Mouse (Mus musculus): ENCODE results near the gene Ralgps2. TPM values are rescaled to one million over a fixed set of nuclear protein-coding genes. Genes with fewer than 3 reads are reported as not detected.

The Ralgps2 gene
- polyA plus RNA-seq, 1 experiment: 60.3 TPM

GRCm38 (mm10) chr1:156955926-156956760 is 16.7 kb upstream of the Ralgps2 start:
- Histone ChIP-seq H3K36me3 (replicated peaks; ENCODE audit: low read length) (no peaks in the 10 kb centered on the region), H3K4me3 (replicated peaks) (no peak overlapping the region), H3K27me3 (replicated peaks) (no peaks in the 10 kb centered on the region), H3K9me3 (no peaks in the 10 kb centered on the region), H3K4me1 (peaks cover 69% of the 10 kb centered on the region)
- no peak for TF ChIP-seq FLI1 (IDR thresholded peaks at IDR 0.05; ENCODE audit: low read length)
- TF ChIP-seq GATA1 (IDR thresholded peaks at IDR 0.05; ENCODE audit: borderline replicate concordance, low read length): no peak

DNA sequence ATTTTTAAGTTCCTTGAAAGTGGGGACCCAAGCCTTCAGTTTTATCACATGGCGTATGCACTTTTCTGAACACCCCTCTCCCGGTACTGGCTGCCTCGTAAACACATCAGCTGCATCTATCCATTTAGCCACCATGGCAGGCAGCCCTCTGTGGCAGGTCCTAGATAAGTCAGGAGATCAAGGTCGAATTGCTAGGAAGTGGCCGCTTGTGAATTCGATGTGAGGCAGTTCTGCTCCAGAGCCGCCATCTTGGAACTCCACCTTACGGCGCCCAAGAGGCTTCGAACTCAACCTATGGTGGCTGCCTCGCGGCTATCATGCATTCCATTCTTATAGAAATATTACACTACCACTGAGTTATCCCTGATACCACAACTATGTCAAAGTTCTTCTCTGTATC is 14.8 kb upstream of the Ralgps2 start:
- Histone ChIP-seq H3K4me1 (peaks cover 77% of the 10 kb centered on the region), H3K36me3 (replicated peaks; ENCODE audit: low read length) (no peaks in the 10 kb centered on the region), H3K9me3 (no peaks in the 10 kb centered on the region), H3K27me3 (replicated peaks) (no peaks in the 10 kb centered on the region), H3K4me3 (replicated peaks) (no peak overlapping the region)
- TF ChIP-seq GATA1 (IDR thresholded peaks at IDR 0.05; ENCODE audit: borderline replicate concordance, low read length) (no peak), FLI1 (IDR thresholded peaks at IDR 0.05; ENCODE audit: low read length) (no peak)

DNA sequence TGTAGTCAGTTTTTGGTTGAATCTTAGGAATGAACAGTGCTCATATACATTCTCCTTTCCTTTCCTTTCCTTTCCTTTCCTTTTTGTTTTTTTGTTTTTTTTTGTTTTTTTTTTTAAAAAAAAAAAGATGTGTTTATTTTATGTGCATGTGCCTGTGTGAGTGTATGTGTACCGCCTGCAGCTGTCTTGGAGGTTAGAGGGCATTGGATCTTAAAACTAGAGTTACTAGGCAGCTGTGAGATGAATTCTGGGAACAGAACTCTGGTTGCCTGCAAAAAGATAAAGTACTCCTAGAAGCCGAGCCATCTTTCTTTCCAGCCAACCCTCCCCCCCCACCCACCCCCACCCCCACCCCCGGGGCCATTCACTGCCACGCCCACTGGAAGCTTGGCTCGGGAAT is 10.9 kb upstream of the Ralgps2 start:
- no peak for TF ChIP-seq FLI1 (IDR thresholded peaks at IDR 0.05; ENCODE audit: low read length)
- no peak for TF ChIP-seq GATA1 (IDR thresholded peaks at IDR 0.05; ENCODE audit: borderline replicate concordance, low read length)
- peaks cover 40% of the 10 kb centered on the region for H3K4me1 ChIP-seq
- no peak overlapping the region for H3K4me3 ChIP-seq (replicated peaks)
- no peaks in the 10 kb centered on the region for H3K9me3 ChIP-seq
- H3K36me3 ChIP-seq (replicated peaks; ENCODE audit: low read length): no peaks in the 10 kb centered on the region
- H3K27me3 ChIP-seq (replicated peaks): no peaks in the 10 kb centered on the region

GRCm38 (mm10) chr1:156940584-156940983 is 1.2 kb upstream of the Ralgps2 start:
- Histone ChIP-seq H3K4me1 (peaks cover 60% of the 10 kb centered on the region), H3K27me3 (replicated peaks) (no peaks in the 10 kb centered on the region), H3K9me3 (no peaks in the 10 kb centered on the region), H3K36me3 (replicated peaks; ENCODE audit: low read length) (peaks cover 6% of the 10 kb centered on the region), H3K4me3 (replicated peaks) (peak overlapping the region; percentile 96)
- TF ChIP-seq GATA1 (IDR thresholded peaks at IDR 0.05; ENCODE audit: borderline replicate concordance, low read length) (no peak), FLI1 (IDR thresholded peaks at IDR 0.05; ENCODE audit: low read length) (no peak)

GRCm38 (mm10) chr1:156940142-156940522 is 706 bp upstream of the Ralgps2 start:
- no peak for TF ChIP-seq FLI1 (IDR thresholded peaks at IDR 0.05; ENCODE audit: low read length)
- no peak for TF ChIP-seq GATA1 (IDR thresholded peaks at IDR 0.05; ENCODE audit: borderline replicate concordance, low read length)

GRCm38 (mm10) chr1:156938705-156939242 is 652 bp downstream of the Ralgps2 start:
- Histone ChIP-seq H3K27me3 (replicated peaks) (no peaks in the 10 kb centered on the region), H3K4me1 (peaks cover 67% of the 10 kb centered on the region), H3K4me3 (replicated peaks) (peak overlapping the region; percentile 96), H3K36me3 (replicated peaks; ENCODE audit: low read length) (peaks cover 11% of the 10 kb centered on the region), H3K9me3 (no peaks in the 10 kb centered on the region)
- no peak for TF ChIP-seq FLI1 (IDR thresholded peaks at IDR 0.05; ENCODE audit: low read length)

More at GRCm38 (mm10) chr1:156940142-156940522, 706 bp upstream of the Ralgps2 start:
- Histone ChIP-seq H3K4me3 (replicated peaks) (peak overlapping the region; percentile 96), H3K9me3 (no peaks in the 10 kb centered on the region), H3K27me3 (replicated peaks) (no peaks in the 10 kb centered on the region), H3K36me3 (replicated peaks; ENCODE audit: low read length) (peaks cover 10% of the 10 kb centered on the region), H3K4me1 (peaks cover 65% of the 10 kb centered on the region)

GRCm38 (mm10) chr1:156937436-156937835 is 2.0 kb downstream of the Ralgps2 start:
- Histone ChIP-seq H3K27me3 (replicated peaks) (no peaks in the 10 kb centered on the region), H3K9me3 (no peaks in the 10 kb centered on the region), H3K36me3 (replicated peaks; ENCODE audit: low read length) (peaks cover 16% of the 10 kb centered on the region), H3K4me3 (replicated peaks) (peak overlapping the region; percentile 96), H3K4me1 (peaks cover 71% of the 10 kb centered on the region)
- no peak for TF ChIP-seq GATA1 (IDR thresholded peaks at IDR 0.05; ENCODE audit: borderline replicate concordance, low read length)
- no peak for TF ChIP-seq FLI1 (IDR thresholded peaks at IDR 0.05; ENCODE audit: low read length)

DNA sequence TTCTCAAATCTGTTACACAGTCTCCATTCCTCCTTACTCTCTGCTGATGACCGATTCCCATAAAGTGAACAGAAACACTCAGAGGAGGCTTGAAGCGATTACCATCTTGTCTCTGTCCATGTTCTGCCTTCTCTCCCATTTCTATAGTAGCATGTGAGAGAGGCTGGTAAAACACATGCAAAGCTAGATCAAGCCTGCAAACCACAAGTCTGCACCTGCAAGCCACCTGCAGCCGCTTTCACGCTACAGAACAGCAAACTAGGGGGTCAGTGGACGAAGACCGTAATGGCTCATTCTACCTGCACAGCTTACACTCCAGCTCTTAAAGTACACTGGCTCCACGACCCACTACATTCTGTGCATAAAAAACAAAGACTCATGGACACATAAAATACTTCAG is 5.7 kb downstream of the Ralgps2 start:
- H3K27me3 ChIP-seq (replicated peaks): no peaks in the 10 kb centered on the region
- H3K4me3 ChIP-seq (replicated peaks): peak overlapping the region; percentile 40
- TF ChIP-seq GATA1 (IDR thresholded peaks at IDR 0.05; ENCODE audit: borderline replicate concordance, low read length) (no peak), FLI1 (IDR thresholded peaks at IDR 0.05; ENCODE audit: low read length) (no peak)
- no peaks in the 10 kb centered on the region for H3K9me3 ChIP-seq
- peaks cover 76% of the 10 kb centered on the region for H3K4me1 ChIP-seq
- peaks cover 22% of the 10 kb centered on the region for H3K36me3 ChIP-seq (replicated peaks; ENCODE audit: low read length)

GRCm38 (mm10) chr1:156932036-156932774 is 7.2 kb downstream of the Ralgps2 start:
- TF ChIP-seq GATA1 (IDR thresholded peaks at IDR 0.05; ENCODE audit: borderline replicate concordance, low read length) (no peak), FLI1 (IDR thresholded peaks at IDR 0.05; ENCODE audit: low read length) (no peak)
- peaks cover 19% of the 10 kb centered on the region for H3K36me3 ChIP-seq (replicated peaks; ENCODE audit: low read length)
- peaks cover 85% of the 10 kb centered on the region for H3K4me1 ChIP-seq
- H3K4me3 ChIP-seq (replicated peaks): peak overlapping the region; percentile 80
- H3K9me3 ChIP-seq: no peaks in the 10 kb centered on the region
- H3K27me3 ChIP-seq (replicated peaks): no peaks in the 10 kb centered on the region
